Mouse (Mus musculus): ENCODE results near the gene Arsb. TPM values are rescaled to one million over a fixed set of nuclear protein-coding genes. Genes with fewer than 3 reads are reported as not detected.

The Arsb gene
- total RNA-seq, 1 experiment from 2014 or later = 41.9 TPM

- peak; percentile 36 for DNase-seq
These were observed 68.7 kb downstream of the Arsb start for GRCm38 (mm10) chr13:93840146-93840545.

GRCm38 (mm10) chr13:93846831-93847518, 75.5 kb downstream of the Arsb start:
- no peak for DNase-seq

- DNase-seq = no peak
These were observed 76.2 kb downstream of the Arsb start for GRCm38 (mm10) chr13:93847614-93848013.

- DNase-seq = no peak
These were observed 77.2 kb downstream of the Arsb start for GRCm38 (mm10) chr13:93848615-93849014.

GRCm38 (mm10) chr13:93849751-93850355, 78.4 kb downstream of the Arsb start:
- DNase-seq = no peak

- DNase-seq = no peak
These were observed 79.2 kb downstream of the Arsb start for GRCm38 (mm10) chr13:93850674-93851073.

GRCm38 (mm10) chr13:93852419-93853138, 81.1 kb downstream of the Arsb start:
- DNase-seq = no peak

- DNase-seq = no peak
These were observed 82.3 kb downstream of the Arsb start for GRCm38 (mm10) chr13:93853767-93854166.

- no peak for DNase-seq
These were observed 82.9 kb downstream of the Arsb start for GRCm38 (mm10) chr13:93854325-93854724.

- no peak for DNase-seq
These were observed 83.6 kb downstream of the Arsb start for GRCm38 (mm10) chr13:93854966-93855562.

- DNase-seq = peak; percentile 54
These were observed 84.3 kb downstream of the Arsb start for GRCm38 (mm10) chr13:93855701-93856183.

- DNase-seq = no peak
These were observed 89.8 kb downstream of the Arsb start for GRCm38 (mm10) chr13:93861211-93861610.

GRCm38 (mm10) chr13:93864066-93864740, 92.8 kb downstream of the Arsb start:
- no peak for DNase-seq

GRCm38 (mm10) chr13:93866638-93867037, 95.2 kb downstream of the Arsb start:
- DNase-seq = no peak

GRCm38 (mm10) chr13:93871681-93872080, 100.3 kb downstream of the Arsb start:
- DNase-seq = no peak

- DNase-seq = no peak
These were observed 101.2 kb downstream of the Arsb start for GRCm38 (mm10) chr13:93872591-93872990.

GRCm38 (mm10) chr13:93877924-93878323, 106.5 kb downstream of the Arsb start:
- no peak for DNase-seq

- DNase-seq = no peak
These were observed 108.0 kb downstream of the Arsb start for GRCm38 (mm10) chr13:93879426-93879825.

- no peak for DNase-seq
These were observed 110.7 kb downstream of the Arsb start for GRCm38 (mm10) chr13:93882132-93882531.

- DNase-seq = no peak
These were observed 115.6 kb downstream of the Arsb start for GRCm38 (mm10) chr13:93886999-93887398.

- no peak for DNase-seq
These were observed 116.8 kb downstream of the Arsb start for GRCm38 (mm10) chr13:93888196-93888595.

GRCm38 (mm10) chr13:93888916-93889315, 117.5 kb downstream of the Arsb start:
- no peak for DNase-seq
